Mouse (Mus musculus): ENCODE results near the gene Txnrd3.

The Txnrd3 gene

DNA sequence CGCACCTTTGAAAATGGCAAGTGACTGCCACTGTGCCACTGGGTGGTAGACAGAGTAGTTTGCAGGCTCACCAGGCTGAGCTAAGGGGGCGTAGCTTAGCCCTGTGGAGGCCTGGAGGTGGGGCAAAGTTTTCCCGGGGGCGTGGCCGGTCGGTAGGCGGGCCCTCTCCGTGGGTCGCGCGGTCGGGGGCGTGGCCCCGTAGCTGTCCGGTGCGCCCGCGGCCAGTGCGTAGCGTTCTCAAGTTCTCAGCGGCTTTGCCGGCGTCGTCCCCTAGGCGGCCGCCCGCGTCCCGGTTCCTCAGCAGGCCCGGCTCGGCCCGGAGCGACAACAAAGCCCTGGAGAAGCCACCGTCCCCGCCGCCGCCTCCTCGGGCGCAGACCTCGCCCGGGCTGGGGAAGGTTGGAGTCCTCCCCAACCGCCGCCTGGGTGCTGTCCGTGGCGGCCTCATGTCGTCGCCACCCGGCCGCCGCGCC lies at the start of gene Txnrd3:
Gene Txnrd3 (plus strand): TSS at position 191 of the 473 bp plus-strand sequence.
- peak; percentile 81 for DNase-seq

DNA sequence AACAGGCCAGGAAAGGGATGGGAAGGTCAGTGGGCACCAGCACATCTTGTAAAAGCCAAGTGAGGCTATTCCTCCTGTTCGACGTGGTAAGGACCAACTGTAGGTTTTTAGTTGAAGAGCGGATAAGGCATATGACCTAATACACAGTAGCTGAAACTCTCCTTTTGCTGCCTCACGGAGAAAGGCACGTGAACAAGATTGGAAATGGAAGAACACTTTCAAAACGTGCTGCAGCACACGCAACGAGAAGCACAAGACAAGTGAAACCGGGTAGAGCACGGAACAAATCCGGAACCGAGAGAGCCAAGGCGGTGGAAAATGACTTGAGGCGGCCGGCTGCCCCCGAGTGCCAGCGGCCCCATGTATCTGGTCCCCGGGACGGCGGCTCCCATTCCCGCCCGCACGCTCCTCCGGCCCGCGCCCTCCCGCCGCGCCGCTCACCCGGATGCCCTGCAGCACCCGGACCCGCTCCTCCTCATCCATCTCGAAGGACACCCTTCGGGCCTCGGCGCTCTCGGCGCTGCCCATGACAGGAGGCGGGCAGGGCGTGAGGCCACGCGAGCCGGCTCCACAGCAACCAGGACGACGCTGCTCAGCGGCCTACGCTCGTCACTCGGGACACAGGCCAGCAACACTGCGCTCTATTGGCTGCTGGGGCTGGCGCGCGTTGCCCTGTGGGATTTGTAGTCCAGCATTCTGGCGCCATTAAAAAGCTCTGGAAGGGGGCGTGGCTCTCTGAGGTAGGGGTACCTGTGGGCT lies 48.6 kb upstream of the Txnrd3 start, which contains the start of gene Chchd6:
Gene Chchd6 (minus strand): TSS at position 635 of the 759 bp plus-strand sequence.
- peak; percentile 95 for DNase-seq

DNA sequence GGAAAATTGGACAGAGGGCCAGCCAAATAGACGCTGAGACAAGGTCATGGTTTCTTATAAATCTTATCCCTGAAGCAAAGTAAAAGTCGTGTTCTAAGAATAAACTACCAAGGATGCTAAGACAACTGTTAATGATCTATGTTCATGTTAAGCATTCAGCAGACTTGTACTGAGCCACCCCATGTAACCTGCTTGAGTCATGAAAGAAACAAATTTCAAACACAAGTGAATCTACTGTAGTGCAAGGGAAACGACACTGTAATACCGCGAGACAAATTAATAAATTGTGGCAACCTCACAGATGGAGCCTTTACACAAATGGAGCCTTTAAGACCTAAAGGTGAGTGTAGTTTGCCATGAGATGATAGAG lies 48.0 kb upstream of the Txnrd3 start:
- no peak for DNase-seq

DNA sequence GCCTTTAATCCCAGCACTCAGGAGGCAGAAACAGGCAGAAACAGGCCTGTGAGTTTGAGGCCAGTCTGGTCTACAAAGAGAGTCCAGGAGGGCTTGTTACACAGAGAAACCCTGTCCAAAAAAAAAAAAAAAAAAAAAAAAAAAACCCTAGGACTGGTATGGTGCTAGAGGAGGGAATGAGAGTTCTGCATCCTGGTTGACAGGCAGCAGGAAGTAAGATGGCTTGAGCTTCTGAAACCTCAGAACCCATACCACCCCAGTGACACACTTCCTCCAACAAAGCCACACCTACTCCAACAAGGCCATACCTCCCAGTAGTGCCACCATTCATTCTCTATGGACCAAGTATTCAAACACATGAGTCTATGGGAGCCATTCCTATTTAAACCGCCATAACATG lies 47.3 kb upstream of the Txnrd3 start:
- no peak for DNase-seq

DNA sequence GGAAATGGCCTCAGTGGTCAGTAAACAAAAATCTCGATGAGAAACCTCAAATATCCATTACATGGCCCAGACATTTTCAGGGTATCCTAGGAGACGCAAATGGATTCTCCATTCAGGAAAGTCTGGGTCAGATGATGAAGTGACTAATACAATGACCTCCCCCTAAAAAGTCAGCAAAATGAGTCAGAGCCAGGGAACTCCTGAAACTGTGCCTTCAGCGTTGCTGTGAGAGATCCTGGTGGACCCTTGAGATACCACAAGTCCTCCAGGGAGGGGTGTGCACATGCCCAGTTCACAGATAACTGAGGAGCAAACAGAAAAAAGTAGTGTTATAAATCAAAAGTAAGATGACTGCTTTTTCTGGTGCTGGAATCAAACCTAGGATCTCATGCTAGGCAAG lies 37.7 kb upstream of the Txnrd3 start:
- DNase-seq = no peak

DNA sequence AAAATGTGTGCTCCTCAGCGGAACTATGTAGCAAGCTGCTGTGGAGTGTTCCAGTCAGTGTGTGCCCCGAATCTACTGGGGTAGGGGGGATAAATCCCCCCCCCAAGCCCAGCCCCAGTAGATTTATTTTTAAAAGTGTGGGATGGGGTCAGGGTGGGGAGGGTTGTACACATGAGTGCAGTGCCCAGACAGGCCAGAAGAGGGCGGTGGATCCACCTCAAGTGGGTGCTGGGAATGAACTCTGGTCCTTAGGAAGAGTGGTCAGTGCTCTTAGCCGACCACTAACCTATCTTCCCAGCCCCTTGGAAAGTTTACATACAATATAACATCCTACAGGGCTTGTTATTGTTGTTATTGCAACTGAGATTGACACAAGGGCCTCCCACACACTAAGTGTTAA lies 35.8 kb upstream of the Txnrd3 start:
- DNase-seq = no peak

DNA sequence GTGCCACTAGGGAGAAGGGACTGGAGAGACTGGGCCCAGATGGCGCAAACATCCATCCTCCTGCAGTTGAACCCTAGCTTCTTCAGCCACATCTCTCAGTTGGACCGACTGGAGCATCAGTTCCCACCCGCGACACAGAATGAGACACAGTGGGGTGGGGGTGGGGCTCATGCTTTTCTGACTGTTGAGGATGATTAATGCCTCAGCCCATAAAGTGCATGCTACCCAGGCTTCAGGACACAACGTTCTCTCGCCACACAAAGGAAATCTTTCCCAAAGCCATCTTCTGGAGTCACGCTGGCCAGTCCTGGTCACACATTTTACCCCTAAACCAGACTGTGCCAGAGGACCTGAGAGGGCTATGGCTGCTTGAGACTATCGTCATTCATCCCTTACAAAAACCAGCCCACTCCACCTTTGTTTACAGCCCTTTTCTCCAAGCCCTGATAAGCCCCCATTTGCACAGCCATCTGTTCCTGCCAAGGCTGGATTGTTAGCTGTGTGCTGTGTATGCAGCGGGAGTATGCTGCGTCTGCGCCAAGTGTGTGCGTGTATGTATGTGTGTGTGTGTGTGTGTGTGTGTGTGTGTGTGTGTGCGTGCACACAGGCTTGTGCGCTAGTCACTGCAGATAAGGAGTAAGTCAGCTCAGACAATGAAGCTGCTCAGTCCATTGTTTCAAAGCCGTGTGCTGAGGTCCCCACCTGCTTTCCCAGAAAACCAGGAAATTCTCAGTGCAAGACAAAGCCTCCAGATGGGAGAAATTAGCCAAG lies 30.3 kb upstream of the Txnrd3 start:
- peak; percentile 42 for DNase-seq

DNA sequence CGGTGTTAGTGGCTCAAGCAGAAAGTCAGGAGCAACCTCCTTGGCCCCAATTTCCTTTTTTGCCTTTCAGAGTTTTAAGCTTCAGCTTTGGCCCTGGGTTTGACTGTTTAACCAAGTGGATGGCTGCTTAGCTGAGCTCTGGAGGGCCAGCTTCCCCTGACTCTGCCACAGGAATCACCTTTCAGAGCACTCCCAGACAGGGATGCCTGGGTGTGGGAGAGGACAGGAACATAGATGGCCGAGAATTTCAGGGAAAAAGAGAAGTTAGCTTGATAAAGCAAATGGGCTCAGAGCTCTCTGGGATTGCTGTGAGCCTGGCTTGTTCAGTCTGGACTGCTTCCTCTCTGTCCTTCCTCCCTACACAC lies 29.7 kb upstream of the Txnrd3 start:
- no peak for DNase-seq

DNA sequence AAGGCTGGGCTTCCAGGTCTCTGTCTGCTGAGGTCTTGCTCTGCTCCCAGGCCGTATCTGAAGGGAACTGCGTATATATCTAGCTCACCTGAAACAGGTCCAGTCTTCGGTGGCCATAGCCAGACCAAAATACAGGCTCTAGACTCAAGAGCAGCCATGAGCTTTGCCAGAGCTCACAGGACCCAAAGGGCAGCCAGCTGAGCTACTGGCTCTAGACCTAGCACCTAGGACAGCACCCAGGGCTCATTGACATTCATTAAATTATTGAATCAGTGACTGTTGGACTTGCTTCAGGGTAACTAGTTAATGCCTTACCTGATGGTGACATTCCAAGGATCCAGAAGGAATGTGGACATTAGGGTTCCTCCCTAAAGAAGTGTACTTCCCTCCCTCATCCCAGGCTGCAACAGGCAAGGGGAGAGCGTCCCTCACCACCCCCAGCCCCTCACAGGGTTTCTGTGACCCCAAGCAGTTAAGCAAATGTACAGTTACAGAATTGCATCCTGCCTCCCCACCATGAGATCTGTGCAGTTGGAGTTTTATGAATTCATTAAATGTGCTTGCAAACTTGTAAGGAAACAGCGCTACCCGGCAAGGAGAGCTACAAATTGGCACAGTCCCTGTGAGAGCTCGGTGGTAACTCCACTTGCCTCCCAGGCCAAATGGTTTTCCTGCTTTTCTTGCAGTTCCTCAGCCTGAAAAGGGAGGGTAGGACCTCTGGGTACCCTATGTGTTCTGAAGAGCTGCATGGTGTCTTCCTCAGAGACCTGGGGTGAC lies 29.0 kb upstream of the Txnrd3 start:
- DNase-seq = no peak

DNA sequence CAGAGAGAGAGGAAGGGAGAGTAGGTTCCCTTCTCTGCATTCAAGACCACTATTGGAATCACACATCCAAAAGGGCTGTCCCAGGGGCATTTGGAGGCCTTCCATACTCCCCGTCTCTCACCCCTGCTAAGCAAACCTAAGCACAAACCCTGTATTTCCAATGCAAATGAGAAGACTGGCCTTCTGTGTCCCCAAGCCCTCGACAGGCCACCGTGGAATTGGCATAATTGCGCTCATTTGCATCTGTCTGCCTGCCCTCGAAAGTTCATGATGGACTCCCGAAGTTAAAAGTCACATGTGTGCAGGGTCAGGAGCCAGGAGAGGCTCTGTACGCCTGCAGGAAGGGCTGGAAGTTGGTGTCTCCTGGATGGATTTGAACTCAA lies 28.4 kb upstream of the Txnrd3 start:
- no peak for DNase-seq

DNA sequence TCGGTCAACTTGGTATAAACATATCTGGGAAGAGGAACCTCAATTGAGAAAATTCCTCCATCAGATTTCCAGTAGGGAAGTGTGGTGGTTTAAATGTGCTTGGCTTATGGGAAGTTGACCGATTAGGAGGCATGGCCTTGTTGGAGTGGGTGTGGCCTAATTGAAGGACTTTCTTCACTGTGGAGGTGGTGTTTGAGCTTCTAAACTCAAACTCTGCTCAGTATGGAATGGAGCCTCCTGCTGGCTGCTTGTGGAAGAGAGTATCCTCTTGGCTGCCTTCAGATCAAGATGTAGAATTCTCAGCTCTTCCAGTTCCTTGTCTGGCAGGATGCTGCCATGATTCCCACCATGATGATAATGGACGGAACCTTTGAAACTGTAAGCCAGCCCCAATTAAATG lies 21.1 kb upstream of the Txnrd3 start:
- no peak for DNase-seq

DNA sequence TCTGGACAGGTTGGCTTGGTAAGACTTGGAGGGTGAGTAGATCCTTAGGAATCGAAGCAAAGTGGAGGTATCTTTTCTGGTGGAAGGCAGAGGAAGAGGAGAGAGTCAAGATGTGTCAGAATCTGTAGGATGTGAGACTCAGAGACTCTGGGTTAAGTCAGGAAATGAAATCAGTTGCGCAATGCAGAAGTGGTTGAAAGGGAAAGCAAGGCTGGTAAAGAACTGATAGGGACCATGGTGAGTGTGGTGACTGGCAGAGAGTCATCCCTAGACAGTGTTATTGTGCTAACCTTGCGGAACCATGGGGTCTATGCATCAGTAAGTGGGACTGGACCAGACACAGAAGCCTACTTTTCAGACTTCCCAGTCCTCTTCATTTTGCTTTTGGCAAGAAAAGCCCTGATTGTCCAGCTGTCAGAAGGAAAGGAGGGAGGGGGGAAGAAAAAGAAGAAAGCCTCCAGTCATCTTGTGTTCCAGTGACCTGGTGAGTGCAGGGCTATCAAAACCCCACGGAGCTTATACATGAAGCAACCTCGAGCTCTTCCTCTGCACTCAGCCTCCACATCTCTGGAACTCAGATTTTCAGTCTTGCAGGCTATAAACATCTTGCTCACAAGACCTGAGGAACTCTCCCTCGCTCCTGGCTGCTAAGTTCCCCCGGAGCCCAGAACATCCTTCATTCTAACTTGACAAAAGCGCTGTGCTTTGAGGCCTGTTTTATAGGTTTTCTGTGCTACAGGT lies 15.6 kb upstream of the Txnrd3 start:
- DNase-seq = no peak

DNA sequence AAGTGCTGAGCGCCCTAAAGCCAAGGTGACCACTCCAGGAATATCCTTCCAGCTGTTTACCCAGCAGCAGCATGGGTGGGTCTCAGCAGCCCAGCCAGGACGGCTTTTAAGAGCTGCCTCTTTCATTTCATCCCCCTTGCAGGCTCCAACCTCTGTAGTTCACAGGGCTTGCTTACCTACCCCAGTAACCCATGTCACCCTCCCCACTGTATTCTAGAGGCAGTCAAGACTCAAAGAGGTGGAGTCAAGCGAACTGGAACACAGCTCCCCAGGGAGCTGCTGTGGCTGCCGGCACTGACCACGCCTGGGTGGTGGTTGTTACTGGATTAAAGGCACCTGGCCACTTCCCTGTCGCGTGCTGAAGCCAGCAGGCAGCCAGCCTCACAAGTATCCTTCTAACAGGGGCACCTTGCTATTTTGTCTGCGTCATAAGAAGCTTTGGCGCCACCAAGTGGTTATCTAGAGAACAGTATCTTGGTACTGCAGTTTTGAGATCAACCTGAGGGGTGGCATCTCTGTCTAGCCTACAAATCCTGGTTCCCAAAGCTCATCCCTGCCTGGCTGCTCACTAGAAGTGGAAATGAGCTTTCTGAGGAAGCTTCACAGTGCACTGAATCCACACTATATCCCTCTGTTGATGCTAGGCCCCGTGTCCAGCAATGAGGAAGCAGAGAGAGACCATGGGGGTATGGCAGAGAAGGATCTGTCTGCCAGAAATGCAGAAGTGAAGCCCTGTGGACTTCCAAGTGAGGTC lies 11.8 kb upstream of the Txnrd3 start:
- peak; percentile 83 for DNase-seq

DNA sequence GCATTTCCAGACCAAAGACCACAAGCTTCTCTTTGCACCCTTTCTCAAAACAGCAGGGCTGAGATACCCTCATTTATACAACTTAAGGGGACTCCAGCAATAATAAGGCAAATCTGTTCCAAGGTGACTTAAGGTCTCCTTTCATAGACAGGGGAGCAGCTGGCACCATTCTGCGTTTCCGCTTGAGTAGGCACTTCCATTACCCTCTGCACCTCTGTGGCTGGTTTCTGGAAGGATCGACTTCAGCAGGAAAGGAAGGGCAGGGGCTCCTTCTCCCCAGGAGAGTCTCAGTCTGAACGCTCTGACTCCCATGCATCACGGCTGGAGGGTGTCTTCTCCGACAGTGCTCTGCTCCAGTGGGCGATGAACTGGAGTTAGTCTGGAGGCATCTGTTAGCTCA lies 10.7 kb upstream of the Txnrd3 start:
- no peak for DNase-seq

DNA sequence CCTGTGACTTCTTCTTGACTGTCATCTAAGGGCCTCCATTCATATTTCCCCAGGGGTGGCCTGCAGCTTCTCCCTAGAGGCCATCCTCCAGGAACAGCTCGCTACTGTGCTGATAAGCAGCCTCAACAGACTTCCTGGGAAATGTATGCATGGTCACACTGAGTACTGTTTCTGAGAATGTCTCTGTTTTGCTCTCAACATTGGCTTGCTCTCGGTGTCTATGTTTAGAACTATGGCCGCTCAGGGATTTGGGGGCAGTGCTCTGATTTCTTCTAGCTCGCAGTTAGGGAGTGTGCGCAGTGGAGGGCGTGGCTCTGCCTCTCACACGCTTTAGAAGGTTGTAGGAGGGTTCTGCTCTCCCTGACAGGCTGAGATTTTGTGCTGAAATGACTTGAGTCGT lies 9.4 kb upstream of the Txnrd3 start:
- DNase-seq = no peak

DNA sequence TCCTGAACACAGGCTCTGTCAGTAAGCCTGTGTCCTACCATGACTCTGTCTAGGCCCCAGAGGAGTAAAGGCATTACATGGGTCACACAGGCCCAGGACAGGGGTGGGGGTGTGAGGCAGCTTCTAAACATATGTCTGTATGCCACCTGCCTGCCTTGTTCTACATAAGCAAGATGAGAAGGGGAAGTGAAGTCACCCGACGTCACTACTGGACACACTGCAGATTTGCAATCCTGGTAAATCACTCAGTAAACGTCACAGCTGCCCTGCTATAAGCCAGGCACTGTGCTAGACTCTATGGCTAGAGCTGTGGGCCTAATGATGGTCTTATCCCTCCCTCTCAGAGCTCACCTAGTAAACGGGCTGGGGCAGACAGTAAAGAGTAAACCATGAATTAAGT lies 5.8 kb upstream of the Txnrd3 start:
- no peak for DNase-seq

DNA sequence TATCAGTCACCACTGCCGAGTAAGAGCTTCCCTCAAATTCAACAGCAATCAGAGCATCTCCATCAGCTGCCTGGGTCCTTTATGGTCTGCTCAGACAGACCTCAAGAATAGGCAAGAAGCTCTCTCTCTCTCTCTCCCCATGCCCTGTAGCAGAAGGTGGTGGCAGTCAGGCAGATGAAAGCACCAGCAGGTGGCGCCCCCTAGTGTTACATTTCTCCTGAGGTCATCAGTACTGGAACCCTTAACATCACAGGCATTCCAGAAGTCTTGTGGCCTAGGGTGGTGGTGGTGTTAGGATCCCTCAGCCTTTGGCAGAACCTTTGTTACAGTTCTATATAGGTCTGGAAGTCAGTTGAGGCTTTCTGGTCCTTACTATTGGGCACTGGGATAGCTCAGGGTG lies 4.8 kb upstream of the Txnrd3 start:
- DNase-seq = no peak

DNA sequence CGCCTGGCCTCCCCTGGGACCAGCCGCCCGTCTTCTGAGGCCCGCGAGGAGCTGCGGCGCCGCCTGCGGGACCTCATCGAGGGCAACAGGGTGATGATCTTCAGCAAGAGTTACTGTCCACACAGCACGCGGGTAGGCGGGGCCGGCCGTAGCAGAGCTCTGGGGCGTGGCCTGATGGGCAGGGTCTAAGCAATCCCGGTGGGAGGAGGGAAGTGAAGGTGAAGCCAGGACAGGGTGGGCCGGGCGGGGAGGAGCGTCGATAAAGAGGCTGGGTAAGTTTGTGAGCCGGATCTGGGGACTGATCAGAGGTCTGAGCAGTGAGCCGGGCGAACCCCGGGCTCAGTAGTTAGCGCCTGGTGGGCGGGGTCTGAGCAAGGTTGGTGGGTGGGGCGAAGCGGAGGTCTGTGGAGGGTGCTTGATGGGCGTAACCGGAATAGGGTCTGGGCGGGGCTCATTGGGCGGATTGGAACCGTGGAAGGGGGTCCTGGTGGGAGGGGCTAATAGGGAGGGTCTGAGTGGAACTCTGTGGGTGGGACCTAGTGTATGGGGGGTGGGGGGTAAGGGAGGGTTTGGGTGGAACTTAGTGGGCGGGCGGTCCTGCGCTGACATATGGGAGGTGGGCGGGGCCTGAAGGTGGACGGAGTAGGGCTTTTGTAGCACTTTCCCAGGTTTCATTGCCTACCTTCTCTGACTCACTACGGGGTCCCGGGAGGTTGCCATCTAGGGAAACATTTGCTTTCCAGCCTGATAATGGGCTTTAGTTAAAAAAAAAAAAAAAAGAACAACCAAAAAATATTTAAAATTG lies 685 bp downstream of the Txnrd3 start:
- peak; percentile 81 for DNase-seq

DNA sequence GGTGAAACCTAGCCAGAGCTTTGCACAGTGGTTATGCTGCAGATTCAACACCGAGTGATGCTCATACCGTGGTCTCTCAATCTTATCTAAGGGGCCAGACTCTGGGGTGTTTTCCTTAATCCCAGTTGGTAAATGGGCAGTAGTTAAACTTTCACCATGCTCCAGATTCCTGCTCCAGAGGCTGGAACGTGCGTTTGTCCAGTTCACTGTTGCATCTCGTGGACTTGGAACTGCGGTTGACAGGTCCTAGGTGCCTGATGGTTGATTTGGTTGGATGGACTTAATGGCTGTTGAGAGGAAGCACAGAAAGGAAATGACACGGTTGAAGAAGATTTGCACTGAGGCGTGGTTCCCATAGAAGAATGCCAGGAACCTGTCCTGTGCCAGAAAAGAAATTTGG lies 6.1 kb downstream of the Txnrd3 start:
- DNase-seq = no peak

DNA sequence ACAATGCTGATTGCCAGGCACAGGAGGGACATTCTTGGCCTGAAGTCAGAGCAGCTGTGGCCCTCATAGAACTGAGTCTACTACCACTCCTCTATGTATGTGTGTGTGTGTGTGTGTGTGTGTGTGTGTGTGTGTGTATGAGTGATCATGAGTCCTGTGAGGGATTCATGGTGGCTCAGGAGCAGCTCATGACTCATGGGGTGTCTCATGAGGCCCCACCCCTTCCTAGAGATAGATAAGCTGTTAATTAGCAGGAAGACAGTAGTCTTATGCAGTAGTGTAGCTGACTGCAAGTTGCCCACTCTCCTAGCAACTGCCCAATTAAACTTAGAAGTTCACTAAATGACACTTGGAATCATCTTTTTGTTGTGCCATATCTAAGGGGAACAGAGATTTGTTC lies 8.0 kb downstream of the Txnrd3 start:
- DNase-seq = no peak

DNA sequence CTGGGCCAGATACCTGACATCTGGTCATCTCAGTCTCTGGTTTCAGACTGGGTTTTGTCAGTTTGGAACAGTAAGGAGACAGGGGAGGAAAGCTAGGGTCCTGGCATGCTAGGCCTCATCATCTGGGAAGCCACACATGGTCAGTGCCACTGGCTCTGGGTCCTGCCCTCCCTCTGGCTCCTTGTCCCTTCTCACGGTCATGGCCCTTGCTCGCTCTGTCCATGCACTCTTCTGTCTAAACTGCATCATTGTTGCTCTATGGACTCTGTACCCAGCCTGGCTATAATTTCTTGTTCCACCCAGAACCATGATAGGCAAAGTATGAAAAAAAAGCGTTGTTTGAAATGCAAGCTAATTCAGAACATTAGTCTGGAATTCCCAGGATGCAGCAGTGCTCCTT lies 11.2 kb downstream of the Txnrd3 start:
- no peak for DNase-seq
